Mouse (Mus musculus): Measurements from ENCODE around the gene Isl2. TPM values are rescaled to one million over a fixed set of nuclear protein-coding genes. Genes with fewer than 3 reads are reported as not detected.

Gene Isl2
- total RNA-seq, 4 experiments from 2014 or later: not detected

DNA sequence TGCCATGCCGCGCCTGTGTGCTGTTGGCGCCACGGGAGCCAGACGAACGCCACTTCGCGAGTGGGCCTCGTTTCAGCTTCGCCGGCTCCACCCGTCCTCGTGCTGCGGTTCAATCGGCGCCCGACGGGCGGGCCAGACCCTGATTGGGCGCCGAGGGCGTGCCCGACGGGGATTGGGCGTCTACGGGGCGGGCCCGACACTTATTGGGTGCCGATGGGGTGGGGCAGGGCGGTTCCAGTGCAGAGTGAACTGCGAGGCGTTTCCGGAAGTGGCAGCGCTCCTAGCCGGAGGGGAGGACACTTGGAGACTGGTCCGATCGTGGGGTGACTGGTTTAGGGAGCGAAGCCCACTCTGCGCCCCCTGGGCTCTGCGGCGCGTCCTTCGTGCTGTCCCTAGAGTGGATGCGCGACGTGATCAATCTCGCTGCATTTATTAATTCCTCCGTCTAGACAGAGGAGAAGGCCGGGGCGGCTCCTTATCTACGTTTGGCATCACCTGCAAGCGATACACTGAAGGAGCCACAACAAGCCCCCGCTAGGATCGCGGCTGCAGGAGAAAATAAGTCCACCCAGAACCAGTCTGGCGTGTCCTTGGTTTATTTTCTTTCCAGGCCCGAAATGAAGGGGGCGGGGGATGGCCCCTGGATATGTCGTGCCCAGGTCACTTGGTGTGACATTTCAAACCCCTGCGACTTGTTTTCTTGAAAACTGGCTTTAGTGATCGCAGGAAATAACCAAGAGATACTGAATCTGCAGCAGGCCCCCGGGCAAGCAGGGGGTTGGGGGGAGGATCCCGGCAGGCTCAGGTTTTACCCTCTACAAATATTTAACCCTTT is 7.9 kb downstream of the Isl2 start:
- no peak for DNase-seq (ENCODE audit: low spot score)

DNA sequence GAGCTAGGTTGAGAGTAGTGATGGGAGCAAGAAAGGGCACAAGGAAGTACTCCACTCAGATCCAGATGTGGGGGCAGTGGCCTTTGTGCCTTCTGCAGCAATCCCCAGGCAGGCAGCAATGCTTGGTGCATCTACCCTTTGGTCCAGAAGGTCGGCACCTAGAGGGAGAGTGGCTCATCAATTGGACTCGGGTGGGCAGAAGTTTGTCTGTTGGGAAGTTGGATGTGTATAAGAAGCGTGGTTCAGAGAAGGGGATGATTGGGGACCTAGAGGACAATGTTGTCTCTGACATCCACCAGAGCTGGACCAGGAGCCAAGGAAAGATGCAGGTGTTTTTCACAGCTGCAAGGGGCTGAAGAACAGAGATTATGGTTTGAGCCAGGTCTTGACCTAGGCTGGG is 10.4 kb downstream of the Isl2 start:
- no peak for DNase-seq (ENCODE audit: low spot score)

DNA sequence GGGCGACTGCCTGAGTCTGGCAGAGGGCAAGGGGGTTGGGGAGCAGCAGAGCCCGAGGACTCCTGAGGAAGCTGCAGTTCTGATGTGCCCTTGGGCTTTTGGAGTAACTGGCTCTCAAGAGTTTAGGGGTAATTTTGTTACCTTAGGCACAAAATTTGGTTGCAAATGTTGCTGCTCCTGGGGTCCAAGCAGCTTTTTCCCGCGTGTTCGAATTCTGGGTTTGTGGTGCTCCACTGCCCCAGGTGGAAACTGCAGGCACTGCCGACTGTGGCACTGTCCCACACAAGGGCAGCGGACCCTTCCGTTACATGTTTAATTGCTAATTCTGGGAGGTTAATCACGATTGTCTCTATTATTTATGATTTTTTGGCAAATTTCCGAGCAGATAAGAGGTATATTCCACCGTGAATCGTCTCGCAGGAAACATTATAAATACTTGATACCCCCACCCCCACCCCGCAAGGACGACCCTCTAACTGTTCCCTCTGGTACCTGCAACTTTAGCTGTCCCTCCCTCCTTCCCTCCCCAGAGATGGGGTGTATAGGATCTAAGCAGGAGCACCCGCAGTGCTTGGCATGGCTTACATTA is 10.9 kb downstream of the Isl2 start:
- DNase-seq (ENCODE audit: low spot score): no peak

DNA sequence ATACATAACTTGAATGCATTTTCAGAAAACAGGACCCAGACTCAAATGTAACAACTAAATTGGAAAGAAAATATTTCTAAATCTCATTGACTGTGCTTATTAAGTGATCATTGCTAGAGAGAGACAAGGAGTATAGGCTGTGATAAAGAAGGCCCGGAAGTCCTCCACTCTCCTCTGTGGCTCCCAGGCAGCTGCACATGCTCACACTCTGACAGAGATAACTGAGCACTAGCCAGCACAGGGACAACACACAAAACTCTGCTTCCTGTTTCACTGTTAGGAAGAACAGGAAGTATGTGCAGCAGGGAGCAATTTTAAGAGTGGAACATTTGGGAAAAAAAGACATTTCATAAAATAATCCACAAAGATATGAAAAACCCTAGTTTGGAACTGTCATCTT is 16.5 kb downstream of the Isl2 start:
- DNase-seq (ENCODE audit: low spot score): no peak

DNA sequence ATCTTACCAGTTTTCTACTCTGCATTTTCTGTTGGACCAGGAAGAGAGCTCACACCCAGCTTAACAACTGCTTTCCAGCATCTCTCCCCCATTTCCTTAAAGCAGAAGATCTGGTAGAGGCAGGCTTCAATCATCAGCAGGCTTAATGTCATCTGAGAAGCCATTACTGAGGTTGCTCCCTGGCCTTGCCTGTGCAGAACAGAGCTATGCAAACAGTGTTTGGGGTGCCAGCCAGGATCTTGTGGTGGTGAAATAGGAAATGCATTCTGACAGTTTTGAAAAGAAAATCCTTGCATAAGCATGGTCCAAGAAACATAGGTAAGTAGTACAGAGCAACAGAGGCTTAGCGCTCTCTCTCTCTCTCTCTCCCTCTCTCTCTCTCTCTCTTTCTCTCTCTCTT is 22.5 kb downstream of the Isl2 start:
- no peak for DNase-seq (ENCODE audit: low spot score)

DNA sequence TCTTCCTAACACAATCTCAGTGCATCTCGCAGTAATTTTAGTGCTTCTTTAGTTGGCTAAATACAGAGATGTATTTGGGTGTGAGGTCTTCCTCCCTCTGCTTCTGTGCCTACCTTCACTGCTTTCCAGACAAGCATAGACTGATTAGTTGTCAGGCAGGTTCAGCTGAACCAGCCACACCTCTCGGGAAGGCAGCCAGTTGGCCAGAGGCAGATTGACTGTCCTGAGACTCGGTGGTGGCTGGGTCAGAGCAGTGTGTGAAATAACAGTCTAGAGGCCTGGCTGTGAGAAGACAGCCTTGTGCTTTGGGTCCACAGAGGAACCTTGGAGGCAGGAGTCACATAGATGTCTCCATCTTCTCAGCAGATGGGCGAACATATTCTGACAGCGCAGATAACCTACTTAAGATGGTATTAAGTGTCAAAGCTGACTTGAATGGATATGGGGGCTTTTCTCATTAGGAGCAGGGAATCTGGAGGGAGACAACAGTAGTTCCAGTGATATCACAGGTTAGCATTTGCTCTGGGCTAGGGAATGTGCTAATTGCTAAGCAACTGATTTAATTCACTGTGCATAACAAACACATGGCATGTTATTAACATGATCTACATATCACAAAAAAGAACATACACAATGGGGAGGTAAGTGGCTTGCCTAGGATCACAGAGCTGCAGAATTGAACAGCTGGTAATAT is 30.1 kb downstream of the Isl2 start:
- DNase-seq (ENCODE audit: low spot score): no peak

DNA sequence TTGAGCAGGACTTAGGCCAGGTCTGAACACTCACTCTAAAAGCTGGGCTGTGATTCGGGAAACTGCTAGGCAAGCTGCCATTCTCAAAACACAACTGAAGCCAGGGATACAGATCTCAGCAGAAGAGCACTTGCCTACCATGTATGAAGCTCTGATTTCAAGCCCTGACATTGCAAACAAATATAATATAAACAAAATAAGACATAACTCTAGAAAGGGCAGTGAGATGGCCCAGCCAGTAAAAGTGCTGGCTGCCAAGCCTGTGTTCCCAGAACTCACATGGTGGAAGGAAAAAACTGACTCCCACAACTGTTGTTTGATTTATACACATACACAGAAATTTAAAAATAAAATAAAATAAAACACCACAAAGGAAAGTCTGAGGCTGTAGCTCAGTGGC is 32.6 kb downstream of the Isl2 start:
- DNase-seq (ENCODE audit: low spot score): no peak

DNA sequence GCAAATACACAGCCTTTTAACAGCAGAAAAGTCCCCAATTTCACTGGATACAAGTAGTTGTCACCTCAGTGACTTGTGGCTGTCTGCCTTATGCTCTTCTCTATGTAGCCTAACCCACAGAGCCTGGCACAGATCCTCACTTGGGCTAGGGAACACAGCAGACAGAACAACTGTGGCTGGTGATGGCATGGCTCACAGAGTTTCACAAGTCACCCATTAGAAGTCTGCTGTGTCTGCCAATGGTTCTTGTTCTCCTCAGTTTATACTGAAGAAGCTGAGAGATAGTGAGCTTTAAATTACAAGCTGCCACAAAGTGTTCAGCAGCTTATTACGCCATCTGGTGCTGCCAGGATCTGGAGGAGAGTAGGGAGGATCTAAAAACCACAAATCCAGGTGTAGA is 38.1 kb downstream of the Isl2 start:
- DNase-seq (ENCODE audit: low spot score): no peak

DNA sequence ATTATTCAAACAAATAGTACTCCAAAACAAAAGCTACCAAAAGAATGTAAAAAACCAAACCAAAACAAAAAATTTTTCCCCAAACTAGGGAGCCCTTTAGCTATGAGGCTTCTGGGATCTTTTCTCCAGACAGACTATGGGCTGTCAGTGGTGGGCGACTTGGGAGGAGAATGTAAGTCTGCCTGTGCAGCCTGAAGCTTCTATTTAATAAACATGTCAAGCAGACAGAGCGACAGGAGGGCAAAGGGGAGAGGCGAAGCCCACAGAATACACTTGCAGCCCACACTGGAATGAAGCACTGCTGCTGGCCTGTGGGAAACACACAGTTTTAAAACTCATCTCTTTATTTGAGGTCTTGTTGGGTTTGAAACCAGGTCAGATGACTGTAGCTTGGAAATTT is 42.9 kb downstream of the Isl2 start:
- DNase-seq (ENCODE audit: low spot score): no peak

DNA sequence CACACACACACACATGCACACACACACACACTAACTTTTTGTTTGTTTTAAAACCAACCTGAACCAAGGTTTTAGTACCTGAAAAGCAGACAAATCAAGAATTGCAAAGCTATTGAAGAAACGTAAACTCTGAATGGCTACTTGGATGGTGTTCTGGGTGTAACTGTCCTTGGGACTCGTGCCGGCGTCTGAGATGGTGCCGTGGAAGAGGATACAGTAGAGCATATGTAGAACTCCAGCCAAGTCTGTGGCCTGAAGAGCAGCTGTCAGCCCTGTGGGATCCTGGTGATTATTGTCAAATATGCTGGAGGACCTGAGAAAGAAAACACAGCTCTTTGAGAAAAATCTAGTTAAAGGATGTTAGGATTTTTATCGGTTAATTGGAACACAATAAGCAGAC is 47.7 kb downstream of the Isl2 start:
- no peak for DNase-seq (ENCODE audit: low spot score)

Other genes with a start within 250 kb of the Isl2 start
- gene Nrg4, start 211.8 kb upstream of the Isl2 start, total RNA-seq (2022): 1 to 10 TPM; 2.1 to 3.8 (median 2.4) TPM
- 1 to 10 TPM; 2.4 to 3.0 (median 2.5) TPM for gene Tmem266, start 211.8 kb upstream of the Isl2 start, total RNA-seq (2022)
- 1,000 to 10,000 TPM in 2 of 4 experiments, 100 to 1,000 TPM in 2; 853 to 1,095 (median 1,008) TPM for gene Etfa, start 26.4 kb upstream of the Isl2 start, total RNA-seq (2022)

Data from heart, adult 8-10 months (tissue).